Comparison of ENCODE assay signal across 20 mouse cellular contexts in the genomic region with DNA sequence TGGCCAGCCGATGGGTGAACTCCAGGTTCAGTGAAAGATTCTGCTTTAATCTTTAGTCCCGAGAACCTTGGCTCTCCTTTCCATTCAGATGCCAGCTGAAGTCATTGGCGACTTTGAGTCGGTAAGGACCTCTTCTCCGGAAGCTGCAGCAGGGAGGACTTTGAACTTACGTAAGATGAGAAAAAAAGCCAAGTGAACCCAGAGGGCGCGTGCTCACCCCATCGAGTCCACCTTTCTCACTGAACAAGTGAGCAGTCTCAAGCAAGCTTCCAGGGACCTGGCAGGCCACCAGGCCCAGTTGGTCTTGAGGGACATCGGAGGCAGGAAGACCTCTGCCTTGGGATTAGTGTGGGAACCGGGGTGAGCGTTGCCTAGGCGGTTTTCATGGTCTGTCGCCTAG. TPM values are rescaled to one million over a fixed set of nuclear protein-coding genes. Genes with fewer than 3 reads are reported as not detected.
A peak's percentile ranks its signal among the peaks of the same experiment; 100 is the strongest.
DNase-seq lines count a peak whose midpoint lies in the region; ATAC-seq and TF ChIP-seq lines count a peak whose summit lies in the region.
"Had no signal": no experiment of that assay in that cellular context is flagged by ENCODE, and none has a peak within 500 bp of the region (broad histone marks: within the 10 kb centered on the region; RNA-seq: fewer than 3 reads in every experiment).

No protein-coding gene starts in this region.

- ATAC-seq in forebrain, embryonic 14.5 days = no peak
- 0 out of 2 replicates have a peak, but pooled peaks have one; percentile 12 for ATAC-seq in intestine, postnatal 0 days
- ATAC-seq: activated CD4-positive, CD25-positive, alpha-beta regulatory T cell, adult 4 months; forebrain, postnatal 0 days had no signal

- no peak for TF ChIP-seq CTCF in intestine, postnatal 0 days (IDR thresholded peaks at IDR 0.05; ENCODE audit: low read depth)

- H3K9ac ChIP-seq in forebrain, embryonic 14.5 days (ENCODE audit: low read length) = no peak overlapping the region
- H3K9ac ChIP-seq in intestine, postnatal 0 days (ENCODE audit: low read depth, low read length) = no peak overlapping the region
- H3K9ac ChIP-seq: forebrain, postnatal 0 days; heart, embryonic 12.5 days; midbrain, embryonic 12.5 days; neural tube, embryonic 15.5 days had no signal

- 89% methylated on average over 14 of the region's 14 CpGs for WGBS in forebrain, embryonic 10.5 days
- WGBS in forebrain, embryonic 14.5 days = 93% methylated on average over 14 of the region's 14 CpGs
- 58% methylated on average over 14 of the region's 14 CpGs for WGBS in intestine, postnatal 0 days
- WGBS in limb, embryonic 10.5 days = 90% methylated on average over 14 of the region's 14 CpGs

- no peak overlapping the region for H3K4me2 ChIP-seq in forebrain, embryonic 14.5 days (ENCODE audit: low read length)
- H3K4me2 ChIP-seq in intestine, postnatal 0 days (replicated peaks; ENCODE audit: low read depth) = peak overlapping the region; percentile 24; the same call in 1 of the 2 replicates
- H3K4me2 ChIP-seq: heart, embryonic 12.5 days; midbrain, embryonic 12.5 days; neural tube, embryonic 15.5 days had no signal

- 0 out of 2 replicates have a peak overlapping the region, but pooled peaks have one; percentile 86 for H3K27ac ChIP-seq in forebrain, embryonic 10.5 days
- no peak overlapping the region for H3K27ac ChIP-seq in forebrain, embryonic 14.5 days (ENCODE audit: low read depth, low read length)
- H3K27ac ChIP-seq in intestine, postnatal 0 days (ENCODE audit: low read depth, low read length) = no peak overlapping the region; the same call in 1 of the 2 replicates
- no peak overlapping the region for H3K27ac ChIP-seq in limb, embryonic 10.5 days
- H3K27ac ChIP-seq: layer of hippocampus, adult 2 months; left cerebral cortex, adult 2 months; macrophage; midbrain, embryonic 12.5 days; neural tube, embryonic 15.5 days had no signal

- H3K4me1 ChIP-seq in forebrain, embryonic 10.5 days = peaks cover 10% of the 10 kb centered on the region
- no peaks in the 10 kb centered on the region for H3K4me1 ChIP-seq in forebrain, embryonic 14.5 days (ENCODE audit: control insufficient read depth, insufficient read depth, low read length)
- H3K4me1 ChIP-seq in intestine, postnatal 0 days (replicated peaks; ENCODE audit: control insufficient read depth, insufficient read depth, low read length) = no peaks in the 10 kb centered on the region
- peaks cover 6% of the 10 kb centered on the region for H3K4me1 ChIP-seq in limb, embryonic 10.5 days

- no peaks in the 10 kb centered on the region for H3K9me3 ChIP-seq in forebrain, embryonic 10.5 days
- H3K9me3 ChIP-seq in forebrain, embryonic 14.5 days (replicated peaks; ENCODE audit: control insufficient read depth, low read length) = no peaks in the 10 kb centered on the region
- H3K9me3 ChIP-seq in intestine, postnatal 0 days (ENCODE audit: control insufficient read depth) = no peaks in the 10 kb centered on the region
- no peaks in the 10 kb centered on the region for H3K9me3 ChIP-seq in limb, embryonic 10.5 days (replicated peaks)
- H3K9me3 ChIP-seq: heart, embryonic 12.5 days; midbrain, embryonic 12.5 days; neural tube, embryonic 15.5 days had no signal

- H3K4me3 ChIP-seq in forebrain, embryonic 10.5 days = no peak overlapping the region
- H3K4me3 ChIP-seq in forebrain, embryonic 14.5 days (ENCODE audit: low read depth, low read length) = no peak overlapping the region
- no peak overlapping the region for H3K4me3 ChIP-seq in intestine, postnatal 0 days (ENCODE audit: low read depth, low read length)
- no peak overlapping the region for H3K4me3 ChIP-seq in limb, embryonic 10.5 days
- H3K4me3 ChIP-seq: heart, embryonic 12.5 days; layer of hippocampus, adult 2 months; left cerebral cortex, adult 2 months; midbrain, embryonic 12.5 days; myocyte; neural tube, embryonic 15.5 days had no signal

- no peaks in the 10 kb centered on the region for H3K27me3 ChIP-seq in forebrain, embryonic 10.5 days (ENCODE audit: poor library complexity, severe bottlenecking)
- no peaks in the 10 kb centered on the region for H3K27me3 ChIP-seq in forebrain, embryonic 14.5 days (replicated peaks; ENCODE audit: control insufficient read depth, insufficient read depth, low read length)
- no peaks in the 10 kb centered on the region for H3K27me3 ChIP-seq in intestine, postnatal 0 days (replicated peaks; ENCODE audit: control insufficient read depth, insufficient read depth, low read length)
- H3K27me3 ChIP-seq in limb, embryonic 10.5 days (ENCODE audit: low read depth, poor library complexity, severe bottlenecking) = no peaks in the 10 kb centered on the region
- H3K27me3 ChIP-seq: heart, embryonic 12.5 days; midbrain, embryonic 12.5 days; neural tube, embryonic 15.5 days had no signal

- no peaks in the 10 kb centered on the region for H3K36me3 ChIP-seq in forebrain, embryonic 10.5 days (replicated peaks)
- H3K36me3 ChIP-seq in forebrain, embryonic 14.5 days (ENCODE audit: control insufficient read depth, insufficient read depth, low read length) = no peaks in the 10 kb centered on the region
- no peaks in the 10 kb centered on the region for H3K36me3 ChIP-seq in intestine, postnatal 0 days (ENCODE audit: control insufficient read depth, insufficient read depth)
- no peaks in the 10 kb centered on the region for H3K36me3 ChIP-seq in limb, embryonic 10.5 days
- H3K36me3 ChIP-seq: heart, embryonic 12.5 days; midbrain, embryonic 12.5 days; neural tube, embryonic 15.5 days had no signal

- no peak for DNase-seq in forebrain, embryonic 10.5 days (ENCODE audit: extremely low spot score, low spot score)
- no peak for DNase-seq in forebrain, embryonic 14.5 days (ENCODE audit: low spot score)
- peak; percentile 60 for DNase-seq in adipocyte (ENCODE audit: low spot score)
- peak; percentile 93 to 94 for DNase-seq in kidney, postnatal 36 days
- DNase-seq in limb, embryonic 10.5 days (ENCODE audit: low spot score) = no peak
- no peak for DNase-seq in right cerebral cortex, postnatal 14 days
- DNase-seq: cerebellum, adult 2 months; forebrain, postnatal 0 days; lung, adult 2 months; right cerebral cortex, postnatal 4 days; thymus, postnatal 36 days had no signal

RNA-seq across cellular contexts. Expression of a gene that starts 8.4 kb away (rescaled TPM):
- polyA plus RNA-seq in forebrain, embryonic 10.5 days (2016; fragmentation: Nextera tagmentation; extraction: Ambion mirVana) = 58.5 and 58.6 TPM in 2 replicates
- 51.8 and 71.1 TPM in 2 replicates for polyA plus RNA-seq in forebrain, embryonic 14.5 days (2014; fragmentation: Nextera tagmentation; extraction: Ambion mirVana)
- 13.7 and 14.0 TPM in 2 replicates for polyA plus RNA-seq in intestine, postnatal 0 days (2015; fragmentation: Nextera tagmentation; extraction: Ambion mirVana)
- polyA plus RNA-seq in limb, embryonic 10.5 days (2016; fragmentation: Nextera tagmentation; extraction: Ambion mirVana) = 56.7 and 57.9 TPM in 2 replicates

RNA-seq across cellular contexts. Expression of a gene that starts 25.9 kb away (rescaled TPM):
- polyA plus RNA-seq in forebrain, embryonic 10.5 days (2016; fragmentation: Nextera tagmentation; extraction: Ambion mirVana) = 56.5 and 57.6 TPM in 2 replicates
- 26.0 and 29.1 TPM in 2 replicates for polyA plus RNA-seq in forebrain, embryonic 14.5 days (2014; fragmentation: Nextera tagmentation; extraction: Ambion mirVana)
- 35.7 and 42.8 TPM in 2 replicates for polyA plus RNA-seq in intestine, postnatal 0 days (2015; fragmentation: Nextera tagmentation; extraction: Ambion mirVana)
- polyA plus RNA-seq in limb, embryonic 10.5 days (2016; fragmentation: Nextera tagmentation; extraction: Ambion mirVana) = 52.1 and 59.0 TPM in 2 replicates

RNA-seq across cellular contexts. Expression of a gene that starts 33.3 kb away (rescaled TPM):
- 21.4 and 22.2 TPM in 2 replicates for polyA plus RNA-seq in forebrain, embryonic 10.5 days (2016; fragmentation: Nextera tagmentation; extraction: Ambion mirVana)
- polyA plus RNA-seq in forebrain, embryonic 14.5 days (2014; fragmentation: Nextera tagmentation; extraction: Ambion mirVana) = 4.7 and 7.0 TPM in 2 replicates
- 2.5 and 3.2 TPM in 2 replicates for polyA plus RNA-seq in intestine, postnatal 0 days (2015; fragmentation: Nextera tagmentation; extraction: Ambion mirVana)
- 23.5 and 25.5 TPM in 2 replicates for polyA plus RNA-seq in limb, embryonic 10.5 days (2016; fragmentation: Nextera tagmentation; extraction: Ambion mirVana)

Comparison
In these comparisons a context has a peak if more than half of its experiments do, and no peak if none do; other contexts are left out.
1. DNase-seq: peak in adipocyte (single experiment) and kidney, postnatal 36 days (2 of 2); none in forebrain, embryonic 10.5 days (single experiment), forebrain, embryonic 14.5 days (single experiment), limb, embryonic 10.5 days (single experiment) and right cerebral cortex, postnatal 14 days (single experiment).